Mouse (Mus musculus): ENCODE measurements around the gene Pla1a. TPM values are rescaled to one million over a fixed set of nuclear protein-coding genes. Genes with fewer than 3 reads are reported as not detected.

Pla1a gene
- polyA plus RNA-seq, 1 experiment from 2014 or later, result 0.32 TPM

DNA sequence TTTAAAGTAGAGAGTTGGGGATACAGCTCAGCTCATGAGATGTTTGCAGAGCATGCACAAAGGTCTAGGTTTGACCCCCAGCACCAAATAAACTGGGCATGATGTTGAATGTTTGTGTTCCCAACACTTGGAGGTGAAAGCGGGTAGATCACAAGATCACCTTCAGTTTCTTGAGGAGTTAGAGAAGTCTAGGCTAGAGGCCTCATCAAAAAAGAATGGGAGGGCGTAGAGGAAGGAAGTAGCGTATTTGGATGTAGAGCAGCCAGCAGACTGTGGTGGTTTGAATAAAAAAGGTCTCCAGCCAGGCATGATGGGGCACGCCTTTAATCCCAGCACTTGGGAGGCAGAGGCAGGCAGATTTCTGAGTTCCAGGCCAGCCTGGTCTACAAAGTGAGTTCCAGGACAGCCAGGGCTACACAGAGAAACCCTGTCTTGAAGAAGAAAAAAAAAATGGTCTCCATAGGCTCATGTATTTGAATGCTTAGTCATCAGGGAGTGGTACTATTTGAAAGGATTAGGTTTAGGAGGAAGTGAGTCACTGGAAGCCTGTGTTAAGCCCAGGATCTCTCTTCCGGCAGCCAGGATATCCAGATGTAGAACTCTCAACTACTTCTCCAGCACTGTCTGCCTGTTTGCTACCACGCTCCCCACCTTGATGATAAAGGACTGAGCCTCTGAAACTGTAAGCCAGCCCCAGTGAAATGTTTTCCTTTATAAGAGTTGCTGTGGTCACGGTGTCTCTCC, 10.9 kb upstream of the Pla1a start:
- Histone ChIP-seq H3K27me3 (ENCODE audit: control insufficient read depth, insufficient read depth, low read length) (no peaks in the 10 kb centered on the region), H3K4me2 (replicated peaks) (no peak overlapping the region), H3K4me3 (replicated peaks; ENCODE audit: low read length) (no peak overlapping the region), H3K9ac (no peak overlapping the region), H3K27ac (no peak overlapping the region), H3K36me3 (replicated peaks; ENCODE audit: control insufficient read depth, insufficient read depth) (peaks cover 59% of the 10 kb centered on the region), H3K4me1 (replicated peaks; ENCODE audit: control insufficient read depth, insufficient read depth, low read length) (no peaks in the 10 kb centered on the region), H3K9me3 (ENCODE audit: control insufficient read depth, low read length) (no peaks in the 10 kb centered on the region)
- WGBS, result 98% methylated on average over 7 of the region's 7 CpGs
- no peak for DNase-seq (ENCODE audit: low spot score)
- no peak for ATAC-seq (ENCODE audit: low FRiP score)

GRCm38 (mm10) chr16:38442216-38442615, 9.3 kb upstream of the Pla1a start:
- Histone ChIP-seq H3K9me3 (ENCODE audit: control insufficient read depth, low read length) (no peaks in the 10 kb centered on the region), H3K4me3 (replicated peaks; ENCODE audit: low read length) (no peak overlapping the region), H3K27ac (no peak overlapping the region), H3K36me3 (replicated peaks; ENCODE audit: control insufficient read depth, insufficient read depth) (peaks cover 45% of the 10 kb centered on the region), H3K27me3 (ENCODE audit: control insufficient read depth, insufficient read depth, low read length) (no peaks in the 10 kb centered on the region), H3K9ac (no peak overlapping the region), H3K4me1 (replicated peaks; ENCODE audit: control insufficient read depth, insufficient read depth, low read length) (no peaks in the 10 kb centered on the region), H3K4me2 (replicated peaks) (no peak overlapping the region)
- DNase-seq (ENCODE audit: low spot score), result no peak
- ATAC-seq (ENCODE audit: low FRiP score), result no peak
- WGBS, result 85% methylated on average over 8 of the region's 8 CpGs

GRCm38 (mm10) chr16:38441611-38442010, 8.7 kb upstream of the Pla1a start:
- Histone ChIP-seq H3K27me3 (ENCODE audit: control insufficient read depth, insufficient read depth, low read length) (no peaks in the 10 kb centered on the region), H3K4me2 (replicated peaks) (no peak overlapping the region), H3K27ac (no peak overlapping the region), H3K4me3 (replicated peaks; ENCODE audit: low read length) (no peak overlapping the region), H3K36me3 (replicated peaks; ENCODE audit: control insufficient read depth, insufficient read depth) (peaks cover 39% of the 10 kb centered on the region), H3K4me1 (replicated peaks; ENCODE audit: control insufficient read depth, insufficient read depth, low read length) (no peaks in the 10 kb centered on the region), H3K9ac (no peak overlapping the region), H3K9me3 (ENCODE audit: control insufficient read depth, low read length) (no peaks in the 10 kb centered on the region)
- WGBS, result 92% methylated on average over 5 of the region's 5 CpGs
- DNase-seq (ENCODE audit: low spot score) (no peak), ATAC-seq (ENCODE audit: low FRiP score) (no peak)

DNA sequence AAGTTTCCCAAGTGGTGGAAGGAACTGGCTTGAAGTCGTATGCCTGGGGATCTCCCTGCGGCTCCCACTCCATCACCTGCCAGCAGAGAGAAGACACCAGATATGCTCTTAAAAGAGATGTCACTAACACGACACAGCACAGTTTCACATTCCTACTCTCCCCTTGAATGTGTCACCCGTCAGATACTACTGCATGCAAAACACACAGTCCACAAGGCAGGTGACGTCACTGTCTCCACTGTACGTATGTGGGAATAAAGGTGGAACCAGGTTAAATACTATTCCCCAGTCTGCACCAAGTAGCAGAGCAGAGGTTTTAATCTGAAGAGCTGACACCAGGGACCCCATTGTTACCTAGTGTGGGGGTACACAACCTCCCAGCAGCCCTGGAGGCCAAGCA, 7.5 kb upstream of the Pla1a start:
- Histone ChIP-seq H3K36me3 (replicated peaks; ENCODE audit: control insufficient read depth, insufficient read depth) (peaks cover 27% of the 10 kb centered on the region), H3K4me3 (replicated peaks; ENCODE audit: low read length) (no peak overlapping the region), H3K27me3 (ENCODE audit: control insufficient read depth, insufficient read depth, low read length) (no peaks in the 10 kb centered on the region), H3K27ac (no peak overlapping the region), H3K4me1 (replicated peaks; ENCODE audit: control insufficient read depth, insufficient read depth, low read length) (no peaks in the 10 kb centered on the region), H3K4me2 (replicated peaks) (no peak overlapping the region), H3K9ac (no peak overlapping the region), H3K9me3 (ENCODE audit: control insufficient read depth, low read length) (no peaks in the 10 kb centered on the region)
- no peak for DNase-seq (ENCODE audit: low spot score)
- 86% methylated on average over 6 of the region's 6 CpGs for WGBS
- ATAC-seq (ENCODE audit: low FRiP score), result no peak

DNA sequence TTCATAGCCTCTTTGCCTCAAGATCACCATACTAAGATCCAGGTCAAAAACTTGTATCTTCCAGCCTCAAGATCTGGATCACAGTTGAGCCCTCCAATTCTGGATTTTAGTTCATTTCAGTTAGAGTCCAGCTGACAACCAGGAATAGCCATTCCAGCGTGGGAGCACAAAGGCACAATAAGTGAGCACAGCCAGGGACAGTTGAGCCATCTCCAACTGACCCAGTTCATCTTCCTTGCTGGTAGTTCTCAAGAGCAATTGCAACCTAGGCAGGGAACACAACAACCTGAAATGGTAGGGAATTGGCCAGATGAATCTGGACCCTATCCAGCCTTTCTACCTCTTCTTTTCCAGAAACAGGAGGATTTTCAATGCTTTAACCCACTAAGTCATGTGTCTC, 6.2 kb upstream of the Pla1a start:
- no peaks in the 10 kb centered on the region for H3K4me1 ChIP-seq (replicated peaks; ENCODE audit: control insufficient read depth, insufficient read depth, low read length)
- H3K4me3 ChIP-seq (replicated peaks; ENCODE audit: low read length), result no peak overlapping the region
- no peaks in the 10 kb centered on the region for H3K9me3 ChIP-seq (ENCODE audit: control insufficient read depth, low read length)
- no peak for ATAC-seq (ENCODE audit: low FRiP score)
- H3K4me2 ChIP-seq (replicated peaks), result no peak overlapping the region
- H3K9ac ChIP-seq, result no peak overlapping the region
- 77% methylated on average over 1 of the region's 1 CpGs for WGBS
- no peaks in the 10 kb centered on the region for H3K27me3 ChIP-seq (ENCODE audit: control insufficient read depth, insufficient read depth, low read length)
- peaks cover 15% of the 10 kb centered on the region for H3K36me3 ChIP-seq (replicated peaks; ENCODE audit: control insufficient read depth, insufficient read depth)
- H3K27ac ChIP-seq, result no peak overlapping the region
- no peak for DNase-seq (ENCODE audit: low spot score)

GRCm38 (mm10) chr16:38434295-38434795, 1.4 kb upstream of the Pla1a start:
- Histone ChIP-seq H3K36me3 (replicated peaks; ENCODE audit: control insufficient read depth, insufficient read depth) (no peaks in the 10 kb centered on the region), H3K9ac (no peak overlapping the region), H3K4me3 (replicated peaks; ENCODE audit: low read length) (no peak overlapping the region), H3K27me3 (ENCODE audit: control insufficient read depth, insufficient read depth, low read length) (no peaks in the 10 kb centered on the region), H3K9me3 (ENCODE audit: control insufficient read depth, low read length) (no peaks in the 10 kb centered on the region), H3K4me2 (replicated peaks) (no peak overlapping the region), H3K4me1 (replicated peaks; ENCODE audit: control insufficient read depth, insufficient read depth, low read length) (no peaks in the 10 kb centered on the region), H3K27ac (no peak overlapping the region)
- ATAC-seq (ENCODE audit: low FRiP score), result no peak
- WGBS, result 81% methylated on average over 4 of the region's 4 CpGs
- DNase-seq (ENCODE audit: low spot score), result no peak

- H3K9ac ChIP-seq, result no peak overlapping the region
- no peak overlapping the region for H3K27ac ChIP-seq
- no peak overlapping the region for H3K4me2 ChIP-seq (replicated peaks)
- ATAC-seq (ENCODE audit: low FRiP score) (no peak), DNase-seq (ENCODE audit: low spot score) (no peak)
- no peak overlapping the region for H3K4me3 ChIP-seq (replicated peaks; ENCODE audit: low read length)
- H3K9me3 ChIP-seq (ENCODE audit: control insufficient read depth, low read length), result no peaks in the 10 kb centered on the region
- no peaks in the 10 kb centered on the region for H3K27me3 ChIP-seq (ENCODE audit: control insufficient read depth, insufficient read depth, low read length)
- 86% methylated on average over 8 of the region's 8 CpGs for WGBS
- no peaks in the 10 kb centered on the region for H3K4me1 ChIP-seq (replicated peaks; ENCODE audit: control insufficient read depth, insufficient read depth, low read length)
- H3K36me3 ChIP-seq (replicated peaks; ENCODE audit: control insufficient read depth, insufficient read depth), result no peaks in the 10 kb centered on the region
Observed at GRCm38 (mm10) chr16:38433514-38433913, 569 bp upstream of the Pla1a start.

- no peaks in the 10 kb centered on the region for H3K4me1 ChIP-seq (replicated peaks; ENCODE audit: control insufficient read depth, insufficient read depth, low read length)
- H3K27ac ChIP-seq, result no peak overlapping the region
- H3K27me3 ChIP-seq (ENCODE audit: control insufficient read depth, insufficient read depth, low read length), result no peaks in the 10 kb centered on the region
- H3K36me3 ChIP-seq (replicated peaks; ENCODE audit: control insufficient read depth, insufficient read depth), result no peaks in the 10 kb centered on the region
- H3K9me3 ChIP-seq (ENCODE audit: control insufficient read depth, low read length), result no peaks in the 10 kb centered on the region
- no peak overlapping the region for H3K9ac ChIP-seq
- ATAC-seq (ENCODE audit: low FRiP score) (no peak), DNase-seq (ENCODE audit: low spot score) (no peak)
- WGBS, result 50% methylated on average over 13 of the region's 13 CpGs
- H3K4me2 ChIP-seq (replicated peaks), result no peak overlapping the region
- H3K4me3 ChIP-seq (replicated peaks; ENCODE audit: low read length), result no peak overlapping the region
Observed at GRCm38 (mm10) chr16:38431446-38432185, 1.3 kb downstream of the Pla1a start.

DNA sequence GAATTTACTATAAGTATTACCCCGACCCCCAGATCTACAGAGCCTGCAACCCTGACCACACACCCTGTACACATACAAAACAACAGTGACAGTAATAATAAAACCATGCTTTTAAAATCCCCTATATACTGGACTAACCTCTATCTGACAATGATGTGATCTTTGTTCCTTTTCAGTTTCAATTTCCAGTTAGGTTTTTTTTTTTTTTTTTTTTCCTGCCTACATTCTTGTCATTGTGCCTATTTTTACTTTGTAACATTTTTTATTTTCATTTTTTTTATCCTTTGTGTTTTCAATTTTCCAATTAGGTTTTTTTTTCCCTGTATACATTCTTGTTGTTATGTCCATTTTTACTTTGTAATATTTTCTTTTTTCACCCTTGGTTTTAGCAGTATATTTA, 7.1 kb downstream of the Pla1a start:
- Histone ChIP-seq H3K4me3 (replicated peaks; ENCODE audit: low read length) (no peak overlapping the region), H3K9me3 (ENCODE audit: control insufficient read depth, low read length) (no peaks in the 10 kb centered on the region)
- WGBS, result 96% methylated on average over 1 of the region's 1 CpGs

More for the DNA sequence above, 7.1 kb downstream of the Pla1a start:
- H3K27ac ChIP-seq, result no peak overlapping the region
- no peak overlapping the region for H3K4me2 ChIP-seq (replicated peaks)
- no peak overlapping the region for H3K9ac ChIP-seq
- H3K27me3 ChIP-seq (ENCODE audit: control insufficient read depth, insufficient read depth, low read length), result no peaks in the 10 kb centered on the region
- DNase-seq (ENCODE audit: low spot score) (no peak), ATAC-seq (ENCODE audit: low FRiP score) (no peak)
- H3K4me1 ChIP-seq (replicated peaks; ENCODE audit: control insufficient read depth, insufficient read depth, low read length), result no peaks in the 10 kb centered on the region
- H3K36me3 ChIP-seq (replicated peaks; ENCODE audit: control insufficient read depth, insufficient read depth), result no peaks in the 10 kb centered on the region

Measured in hindbrain, embryonic 14.5 days (tissue).